Mouse (Mus musculus) left cerebral cortex, postnatal 25 days (tissue): ENCODE results near the gene Catsper1. TPM values are rescaled to one million over a fixed set of nuclear protein-coding genes. Genes with fewer than 3 reads are reported as not detected.
A peak's percentile ranks its signal among the peaks of the same experiment; 100 is the strongest.
"Not testable (repeated sequence)": the region's sequence is repeated elsewhere in the genome, so short reads cannot be mapped to it uniquely, and the experiment has no call there.

ENCODE experiments used
- DNase-seq, 2 experiments: peaks; one replicate each; pipeline ENCODE4 v3.0.0; 2022; ENCODE audit warnings: low spot score in 2 of 2, mixed read lengths in 1 of 2
- intact Hi-C: fragments of 180-260 bp; cut with DNase I; formaldehyde crosslinking; loops from one replicate; pipeline ENCODE4 v1.15.1; 2025
- total RNA-seq, 2 experiments: library from RNA; stranded (reverse); gene quantifications; 2 replicates each; pipeline ENCODE4 v1.2.3; 2021

Gene Catsper1
- total RNA-seq, 2 experiments from 2014 or later, result not detected

DNA sequence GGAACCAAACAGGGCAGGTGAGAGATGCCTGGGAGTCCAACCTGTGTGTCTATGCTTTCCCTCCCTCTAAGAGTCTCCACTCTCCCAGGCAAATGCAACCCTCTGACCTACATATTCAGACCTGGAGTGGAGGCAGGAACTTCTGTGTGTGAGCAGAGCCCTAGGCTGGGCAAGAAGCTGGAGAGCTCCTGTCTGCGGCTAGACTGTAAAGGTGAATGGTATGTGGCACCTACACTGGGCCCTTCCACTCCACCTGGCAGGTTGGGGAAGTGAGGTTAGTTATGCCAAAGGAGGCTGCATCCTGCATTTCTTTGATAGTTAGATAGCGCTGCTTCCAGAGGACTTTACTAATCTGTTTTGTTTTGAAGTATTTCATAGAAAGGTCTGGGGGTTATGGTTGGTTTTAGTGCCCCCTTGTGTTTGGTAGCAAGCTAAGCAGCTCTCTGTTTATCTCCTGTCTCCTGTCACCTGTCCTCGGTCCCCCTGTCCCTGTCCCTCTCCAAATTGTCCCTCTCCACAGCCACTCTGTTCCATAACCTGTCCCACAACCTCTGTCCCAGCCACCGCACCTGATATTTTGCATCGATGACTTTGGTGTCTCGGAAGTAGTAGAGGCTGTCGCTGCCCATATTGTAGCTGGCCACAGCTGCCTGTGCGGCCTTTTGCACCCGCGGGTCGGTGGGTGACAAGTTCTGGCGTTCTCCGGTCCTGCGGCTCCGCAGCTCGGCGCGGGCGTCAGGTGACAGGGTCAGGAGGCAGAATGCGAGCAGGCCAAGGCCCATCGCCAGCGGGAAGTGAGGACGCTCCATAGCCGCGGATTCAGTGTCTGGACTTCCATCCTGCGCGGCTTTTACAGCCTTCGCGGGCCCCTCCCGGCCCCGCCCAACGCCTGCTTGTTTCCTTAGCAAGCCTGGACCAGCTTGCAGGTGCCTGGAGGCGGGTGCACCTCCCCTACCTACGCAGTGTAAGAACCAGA is 13.3 kb downstream of the Catsper1 start:
- peak; percentile 25 to 40 for DNase-seq
- intact Hi-C loops, result loop anchor here (5.0 kb wide), 1 partner anchor 47 kb away; no protein-coding TSS in a partner anchor

DNA sequence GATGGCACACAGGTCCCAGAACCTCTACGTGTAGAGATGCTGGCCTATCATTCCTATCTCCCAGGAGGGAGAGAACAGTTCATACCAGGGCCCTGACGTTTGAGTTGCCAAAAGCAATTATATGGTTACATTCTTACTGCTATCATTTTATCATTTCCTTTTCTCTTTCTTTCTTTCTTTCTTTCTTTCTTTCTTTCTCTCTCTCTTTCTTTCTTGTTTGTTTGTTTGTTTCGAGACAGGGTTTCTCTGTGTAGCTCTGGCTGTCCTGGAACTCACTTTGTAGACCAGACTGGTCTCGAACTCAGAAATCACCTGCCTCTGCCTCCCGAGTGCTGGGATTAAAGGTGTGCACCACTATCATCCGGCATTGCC is 13.9 kb downstream of the Catsper1 start, which contains the start of gene Cst6:
Cst6 (minus strand) TSS at position 73 of the 372 bp plus-strand sequence.
- intact Hi-C loops, result loop anchor here (5.0 kb wide), 1 partner anchor 47 kb away; no protein-coding TSS in a partner anchor
- not testable (repeated sequence) for DNase-seq

DNA sequence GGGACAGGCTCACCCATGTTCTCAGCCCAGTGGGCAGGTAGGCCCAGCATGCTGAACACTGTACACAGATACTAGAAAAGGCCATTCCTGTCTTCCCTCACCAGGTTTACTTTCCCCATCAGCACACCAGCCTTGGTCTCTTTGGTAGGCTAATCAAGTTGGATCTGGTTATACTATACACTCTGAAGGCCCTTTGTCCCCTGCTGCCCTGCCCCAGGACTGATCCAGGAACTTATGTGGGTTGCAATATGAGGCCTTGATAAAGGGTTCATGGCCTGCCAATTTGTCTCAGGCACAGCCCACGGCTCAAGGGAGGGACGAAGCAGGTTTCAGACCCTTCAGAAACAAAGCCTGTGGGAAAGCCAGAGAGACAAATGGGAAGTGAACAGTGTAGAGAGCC is 18.1 kb downstream of the Catsper1 start:
- intact Hi-C loops, result no loop called here
- no peak for DNase-seq

DNA sequence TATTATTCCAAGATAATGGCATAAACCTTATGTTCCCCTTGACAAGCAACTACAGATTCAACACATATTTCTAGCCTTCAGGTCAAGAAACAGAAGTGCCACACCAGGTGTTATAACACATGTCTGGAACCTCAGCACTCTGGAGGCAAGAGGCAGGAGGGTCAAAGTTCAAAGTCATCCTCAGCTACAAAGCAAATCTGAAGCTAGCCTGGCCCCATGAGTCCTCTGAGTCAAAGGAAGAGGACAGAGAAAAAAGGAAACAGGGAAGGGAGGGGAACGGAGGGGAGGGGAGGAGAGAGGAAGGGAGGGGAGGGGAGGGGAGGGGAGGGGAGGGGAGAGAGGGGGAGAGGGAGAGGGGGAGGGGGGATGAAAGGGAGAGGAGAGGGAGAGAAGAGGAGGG is 20.5 kb downstream of the Catsper1 start:
- intact Hi-C loops, result no loop called here

DNA sequence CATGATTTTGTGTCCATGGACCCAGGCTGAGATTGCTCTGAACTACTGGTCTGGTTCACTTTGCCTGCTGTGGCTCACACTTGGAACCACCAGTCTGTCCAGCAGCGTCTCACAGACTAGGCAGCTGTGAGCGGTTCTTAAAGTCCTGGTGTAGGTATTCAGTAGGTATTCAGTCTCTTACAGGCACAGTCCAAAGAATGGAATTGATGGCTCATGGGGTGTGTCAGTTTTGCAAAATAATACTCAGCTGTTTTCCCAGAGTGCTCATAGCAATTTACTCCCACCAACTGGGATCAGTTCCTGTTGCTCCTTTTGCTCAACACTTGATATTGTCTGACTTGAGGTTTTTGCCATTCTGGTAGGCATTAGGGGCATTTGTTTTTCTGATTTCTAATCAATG is 26.6 kb downstream of the Catsper1 start:
- no peak for DNase-seq
- intact Hi-C loops, result no loop called here

More for the DNA sequence above, 20.5 kb downstream of the Catsper1 start:
- no peak for DNase-seq

DNA sequence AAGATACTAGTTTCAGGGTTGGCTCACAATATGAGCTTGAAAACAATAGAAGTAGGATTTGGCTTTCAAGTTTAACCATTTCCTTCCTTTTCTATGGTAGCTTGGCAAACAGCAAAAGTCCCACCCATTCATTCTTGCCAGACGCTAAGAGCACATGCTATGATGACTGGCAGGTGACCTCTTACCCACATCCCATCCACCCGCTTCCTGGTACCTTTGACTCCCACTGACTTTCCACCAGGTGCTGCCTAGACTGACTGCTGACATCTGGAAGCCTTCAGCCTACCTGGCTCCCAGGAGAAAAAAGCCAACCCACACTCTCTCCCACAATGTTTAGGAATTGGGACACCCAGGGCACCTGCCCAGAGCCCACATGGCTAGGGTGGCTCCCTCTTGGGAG is 28.6 kb downstream of the Catsper1 start:
- intact Hi-C loops, result no loop called here
- DNase-seq, result no peak

DNA sequence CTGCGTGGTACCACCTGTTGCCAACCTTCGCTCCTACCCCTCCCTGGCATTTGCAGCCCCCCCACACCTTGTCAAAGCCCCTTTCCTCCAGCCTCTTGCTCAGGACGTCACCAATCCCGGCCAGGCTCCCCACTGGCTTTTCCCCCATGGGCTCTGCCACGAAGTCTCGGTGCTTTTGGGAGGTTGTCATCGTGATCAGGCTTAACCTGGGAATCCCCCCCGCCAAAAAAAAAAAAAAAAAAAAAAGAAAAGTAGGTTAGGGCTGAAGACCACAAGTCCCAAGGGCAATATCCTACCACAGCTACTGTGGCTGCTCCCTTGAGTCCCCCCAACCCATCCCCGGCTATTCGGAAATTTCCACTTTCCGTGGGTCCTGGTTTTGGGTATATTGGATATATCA is 30.2 kb downstream of the Catsper1 start:
- intact Hi-C loops, result loop anchor here (1.0 to 5.0 kb wide), 3 partner anchors 23 to 68 kb away; partner anchors contain the start of genes Drap1, Gal3st3, Sart1 and Sf3b2
- DNase-seq, result no peak

DNA sequence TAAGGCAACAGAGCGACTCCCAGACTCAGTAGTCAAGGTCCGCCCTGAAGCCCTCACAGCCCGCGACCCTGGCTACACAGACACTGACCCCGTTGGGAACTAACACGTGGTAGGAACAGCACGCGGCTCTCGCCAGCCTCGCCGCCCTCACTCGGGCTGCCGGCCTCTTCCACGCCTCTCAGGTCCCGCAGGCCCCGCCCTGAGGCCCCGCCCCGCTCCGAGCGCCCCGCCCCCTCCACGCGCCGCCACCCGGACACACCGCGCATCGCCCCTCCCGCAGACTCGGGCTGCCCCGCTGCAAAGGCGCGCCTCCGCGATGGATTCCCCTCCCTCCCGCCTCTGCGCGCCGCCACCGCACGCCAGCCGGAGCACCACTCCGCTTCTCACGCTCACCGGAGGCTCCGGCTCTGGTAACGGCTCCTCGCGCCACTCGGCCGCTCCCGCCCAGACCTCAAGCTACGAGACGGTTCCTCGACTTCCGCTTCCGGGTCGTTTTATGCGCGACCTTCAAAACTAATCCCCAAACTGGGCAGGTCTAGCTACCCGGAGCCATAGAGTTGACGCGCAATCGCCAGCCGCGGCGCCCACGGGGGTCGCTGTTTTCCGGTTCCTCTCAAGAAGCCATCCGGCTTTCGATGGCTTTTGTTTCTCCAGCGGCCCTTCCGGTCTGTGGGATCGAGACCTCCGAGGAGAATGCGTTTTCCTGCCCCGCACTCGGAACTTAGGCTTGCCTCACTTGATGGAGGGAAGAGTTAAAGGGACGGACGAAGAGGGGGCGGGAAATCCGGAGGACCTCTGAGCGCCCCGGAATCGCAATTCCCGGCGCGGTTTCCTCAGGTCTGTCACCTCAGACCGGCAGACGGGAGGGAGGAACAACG is 30.9 kb downstream of the Catsper1 start, which contains the start of gene Eif1ad:
Eif1ad (plus strand) TSS at position 567 of the 878 bp plus-strand sequence.
- intact Hi-C loops, result loop anchor here (1.0 to 5.0 kb wide), 3 partner anchors 22 to 69 kb away; partner anchors contain the start of genes Drap1, Gal3st3, Sart1 and Sf3b2

DNA sequence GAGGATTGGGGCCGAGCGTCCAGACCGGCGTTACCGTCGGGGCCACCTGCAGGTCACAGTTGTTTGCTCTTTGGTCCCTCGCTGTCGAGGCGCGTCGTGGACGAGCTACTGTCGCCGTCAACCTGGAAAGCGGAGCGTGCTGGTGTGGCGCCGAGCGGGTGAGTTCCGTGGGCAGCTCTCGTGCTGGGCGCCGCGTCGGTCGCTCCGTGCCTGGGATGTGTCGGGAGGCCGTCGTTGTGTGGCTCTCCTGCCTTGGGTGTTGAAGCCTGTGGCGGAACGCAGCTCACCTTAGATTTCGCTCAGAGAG is 31.5 kb downstream of the Catsper1 start, which contains the start of gene Banf1:
Banf1 (minus strand) TSS at position 116 of the 307 bp plus-strand sequence.
- DNase-seq, result no peak
- intact Hi-C loops, result loop anchor here (5.0 kb wide), 1 partner anchor 70 kb away; the partner anchor contains the start of genes Gal3st3 and Sf3b2

More for the DNA sequence above, 30.9 kb downstream of the Catsper1 start, which contains the start of gene Eif1ad:
- DNase-seq, result peak; percentile 97

DNA sequence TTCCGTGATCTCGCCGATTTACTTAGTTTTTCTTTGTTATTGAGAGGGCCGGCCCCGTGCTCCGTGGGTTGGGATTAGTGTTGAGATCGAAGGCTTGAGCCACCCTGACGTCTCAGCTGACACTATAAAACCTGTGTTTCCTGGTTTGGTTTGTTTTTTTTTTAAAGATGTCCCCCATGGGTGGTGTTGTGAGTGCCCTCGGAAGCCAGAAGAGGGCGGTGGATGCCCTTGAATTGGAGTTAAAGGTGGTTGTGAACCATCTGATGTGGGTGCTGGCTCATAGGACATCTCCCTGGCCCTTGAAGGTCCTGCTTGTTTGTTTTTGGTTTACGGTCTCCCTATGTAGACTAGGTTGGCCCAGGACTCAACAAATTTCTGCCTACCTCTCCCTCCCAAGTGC is 31.9 kb downstream of the Catsper1 start:
- intact Hi-C loops, result loop anchor here (5.0 kb wide), 1 partner anchor 70 kb away; the partner anchor contains the start of genes Gal3st3 and Sf3b2

DNA sequence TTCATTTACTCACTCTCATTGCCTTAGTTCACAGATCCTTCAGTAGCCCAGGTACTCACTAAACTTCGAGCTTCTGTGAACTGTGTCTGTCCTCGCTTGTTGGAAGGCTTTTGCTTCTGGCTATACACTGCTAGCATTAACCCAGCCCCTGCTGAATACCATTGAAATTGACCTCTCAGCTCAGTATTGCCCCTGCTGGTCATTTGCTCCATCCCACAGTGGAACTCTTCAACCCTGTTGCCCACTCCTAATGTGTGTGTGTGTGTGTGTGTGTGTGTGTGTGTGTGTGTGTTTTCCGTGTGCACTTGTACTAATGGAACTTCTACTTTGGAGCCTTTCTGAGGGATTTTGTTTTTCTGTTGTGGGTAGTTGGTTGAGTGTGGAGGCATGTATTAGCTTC is 35.4 kb downstream of the Catsper1 start:
- DNase-seq, result no peak
- intact Hi-C loops, result no loop called here

More for the DNA sequence above, 31.9 kb downstream of the Catsper1 start:
- DNase-seq, result no peak

DNA sequence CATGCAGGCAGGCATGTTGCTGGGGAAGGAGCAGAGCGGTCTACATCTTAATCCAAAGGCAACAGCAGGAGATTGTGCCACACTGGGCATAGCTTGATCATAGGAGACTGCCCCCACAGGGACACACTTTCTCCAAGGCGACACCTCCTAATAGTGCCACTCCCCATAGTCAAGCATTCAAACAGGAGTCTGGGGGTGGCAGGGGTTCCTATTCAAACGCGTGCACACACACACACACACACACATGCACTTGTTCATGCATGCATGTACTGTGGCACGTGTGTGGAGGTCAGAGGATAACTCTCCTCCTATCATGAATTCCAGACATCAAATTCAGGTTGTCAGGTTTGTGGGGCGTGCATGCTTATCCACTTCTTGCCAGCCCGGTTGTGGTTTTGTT is 37.2 kb downstream of the Catsper1 start:
- intact Hi-C loops, result no loop called here
- DNase-seq, result no peak

DNA sequence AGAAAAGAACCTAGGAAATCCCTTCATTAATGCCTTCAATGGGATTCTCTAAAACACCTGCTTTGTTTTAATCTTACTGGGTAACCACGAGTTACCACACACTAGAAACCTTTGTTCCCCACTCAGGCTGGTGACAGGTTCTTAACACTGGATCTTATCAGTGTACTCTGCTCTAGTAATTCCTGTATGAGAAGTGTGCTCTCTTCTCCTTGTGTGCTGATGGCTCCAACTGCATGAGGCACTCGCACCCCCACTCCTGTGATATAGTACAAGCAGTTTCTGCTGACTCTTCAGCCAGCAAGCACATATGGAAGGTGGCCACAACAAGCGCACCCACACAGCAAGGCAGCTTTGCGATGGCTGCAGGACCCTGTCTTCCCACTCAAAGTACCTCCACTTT is 38.6 kb downstream of the Catsper1 start:
- intact Hi-C loops, result no loop called here
- DNase-seq, result peak in 1 of 2 experiments; percentile 31

DNA sequence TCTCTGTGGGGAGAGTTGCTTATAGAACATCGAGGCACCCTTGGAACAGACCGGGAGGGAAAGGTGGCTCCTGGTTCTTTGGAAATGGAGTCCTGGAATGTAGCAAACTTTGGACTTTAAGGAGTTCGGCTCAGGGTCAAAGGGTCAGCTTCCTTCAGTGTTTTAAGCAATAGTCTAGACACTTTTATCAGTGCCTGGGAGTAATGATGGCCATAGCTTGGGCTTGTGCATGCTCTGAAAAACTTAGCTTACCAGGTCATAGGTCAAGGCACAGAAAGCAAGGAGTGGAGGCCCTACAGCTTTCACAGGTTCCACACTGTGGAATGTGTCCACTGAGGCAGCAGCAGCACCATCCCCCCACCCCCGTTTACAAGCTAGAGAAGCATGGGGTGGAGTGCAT is 39.2 kb downstream of the Catsper1 start:
- DNase-seq, result no peak
- intact Hi-C loops, result no loop called here

DNA sequence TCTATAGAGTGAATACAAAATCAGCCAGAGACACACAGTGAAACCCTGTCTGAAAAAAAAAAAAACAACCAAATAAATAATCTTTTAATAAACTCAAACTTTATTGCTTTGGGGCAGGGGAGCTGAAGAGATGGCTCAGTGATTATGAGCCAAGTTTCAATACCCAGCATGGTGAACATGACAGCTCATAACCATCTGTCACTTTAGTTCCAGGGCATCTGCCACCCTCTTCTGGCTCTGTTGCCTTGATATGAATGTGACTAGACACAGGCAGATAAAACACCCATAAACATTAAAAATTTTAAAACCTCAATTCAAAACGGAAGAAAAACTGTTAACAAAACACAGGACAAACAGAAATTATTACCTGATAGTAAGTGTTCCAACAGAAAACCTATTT is 41.9 kb downstream of the Catsper1 start:
- intact Hi-C loops, result no loop called here
- DNase-seq, result no peak

DNA sequence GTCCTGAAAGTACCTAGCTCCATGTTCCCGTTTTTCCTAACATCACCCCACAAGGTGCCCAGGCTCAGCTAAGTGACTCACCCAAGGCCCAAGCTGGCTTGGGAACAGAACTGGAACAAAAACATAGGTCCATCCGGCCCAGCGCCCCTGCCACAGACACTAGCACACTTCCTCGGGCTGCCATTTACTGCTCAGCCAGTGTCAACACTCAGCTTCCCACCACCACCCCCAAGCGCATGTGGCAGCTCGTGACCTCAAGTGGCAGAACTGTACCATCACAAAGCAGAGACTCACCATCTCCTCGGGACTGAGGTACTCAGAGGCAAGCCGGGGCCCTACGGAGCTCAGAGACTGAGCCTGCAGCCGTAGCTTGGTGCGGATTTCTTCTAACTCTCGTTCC is 47.8 kb downstream of the Catsper1 start:
- intact Hi-C loops, result no loop called here
- no peak for DNase-seq

DNA sequence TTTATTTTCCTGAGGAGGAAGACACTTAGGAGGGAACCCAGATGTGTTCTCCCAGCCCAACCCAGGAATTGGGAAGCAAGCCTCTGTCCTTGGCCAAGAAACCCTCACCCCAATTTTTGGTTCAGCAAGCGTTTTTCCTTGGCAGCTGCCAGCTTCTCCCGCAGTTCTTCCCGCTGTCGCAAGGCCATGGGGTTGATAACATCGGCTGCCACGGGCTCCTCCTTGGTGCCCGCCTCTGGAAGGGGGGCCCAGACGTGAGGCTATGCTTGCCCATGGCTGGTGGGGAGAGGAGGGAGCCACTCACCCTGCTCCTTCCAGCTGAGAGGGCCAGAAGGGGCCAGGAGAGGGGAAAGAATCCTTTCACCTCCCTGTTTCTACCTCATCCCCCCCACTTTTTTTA is 49.2 kb downstream of the Catsper1 start:
- DNase-seq, result no peak
- intact Hi-C loops, result no loop called here

DNA sequence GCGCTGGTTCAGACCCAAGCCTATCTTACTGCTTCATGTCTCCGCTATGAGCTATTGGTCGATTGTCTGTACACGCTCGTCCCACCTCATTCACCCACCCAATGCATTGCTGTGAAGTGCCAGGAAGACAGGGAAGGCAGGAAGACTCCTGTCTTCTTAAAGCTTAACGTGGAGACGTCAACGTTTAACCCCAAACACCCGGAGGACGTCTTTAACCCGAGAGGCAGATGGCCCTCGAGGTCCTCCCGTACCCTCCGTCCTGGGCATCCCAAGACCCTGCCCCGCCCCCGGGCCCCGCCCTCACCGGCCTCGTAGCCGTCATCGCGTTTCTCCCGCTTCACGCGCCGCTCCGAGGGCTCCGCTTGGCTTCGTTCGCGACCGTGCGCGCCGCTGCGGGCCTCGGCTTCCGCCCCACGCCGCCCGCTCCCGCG is 52.5 kb downstream of the Catsper1 start:
- peak in 1 of 2 experiments; percentile 17 for DNase-seq
- intact Hi-C loops, result loop anchor here (1.0 to 2.0 kb wide), 3 partner anchors 22 to 103 kb away; partner anchors contain the start of genes Cfl1, Drap1 and Eif1ad

DNA sequence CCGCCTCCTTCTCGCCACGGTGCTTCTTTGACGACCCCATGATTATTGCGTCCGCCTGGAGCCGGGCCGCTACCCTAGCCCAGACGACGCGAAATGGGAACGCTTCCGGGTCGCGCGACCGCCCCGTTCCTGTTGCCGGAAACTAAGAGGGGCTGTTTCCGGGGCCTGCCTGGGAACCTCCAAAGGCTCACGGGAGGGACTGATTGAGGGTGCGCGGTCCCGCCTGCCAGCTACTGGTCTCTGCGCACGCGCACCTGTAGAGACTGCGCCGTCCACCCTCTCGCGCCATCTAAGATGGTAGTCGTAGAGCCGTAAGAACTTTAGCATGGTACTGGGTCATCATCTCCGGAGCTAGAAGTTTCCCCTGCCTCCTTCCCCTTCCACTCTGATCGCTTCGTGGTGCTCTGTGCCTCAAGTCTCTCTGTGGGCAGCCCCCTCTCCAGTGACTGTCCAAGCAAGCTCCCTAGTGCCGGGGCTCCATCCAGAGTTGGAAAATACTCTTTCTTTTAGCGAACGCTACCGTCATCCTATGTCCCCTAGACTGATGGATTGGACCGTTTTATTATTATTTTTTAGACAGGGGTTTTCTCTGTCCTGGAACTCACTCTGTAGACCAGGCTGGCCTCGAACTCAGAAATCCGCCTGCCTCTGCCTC is 53.2 kb downstream of the Catsper1 start, which contains the start of gene Sart1:
Sart1 (minus strand) TSS at position 116 of the 655 bp plus-strand sequence.
- DNase-seq, result peak; percentile 96 to 98
- intact Hi-C loops, result loop anchor here (1.0 to 2.0 kb wide), 3 partner anchors 22 to 102 kb away; partner anchors contain the start of genes Cfl1, Drap1 and Eif1ad
